Mouse (Mus musculus) common myeloid progenitor, adult 5-6 weeks (primary cell): ENCODE measurements around the gene Fkbp10. TPM values are rescaled to one million over a fixed set of nuclear protein-coding genes. Genes with fewer than 3 reads are reported as not detected.

ENCODE experiments used
- ATAC-seq: replicated peaks from 2 replicates; pipeline ENCODE4 v1.8.0; 2016; ENCODE audit warnings: low read depth, mild to moderate bottlenecking, moderate TSS enrichment, inconsistent platforms; ENCODE audit not compliant: poor library complexity, severe bottlenecking
- total RNA-seq: library from RNA; stranded (forward); fragments of 200-1000, 187-1606 nt; gene quantifications from 2 replicates; pipeline ENCODE4 v1.2.3, GENCODE M21; 2017

The Fkbp10 gene
- total RNA-seq, 1 experiment from 2014 or later = not detected

DNA sequence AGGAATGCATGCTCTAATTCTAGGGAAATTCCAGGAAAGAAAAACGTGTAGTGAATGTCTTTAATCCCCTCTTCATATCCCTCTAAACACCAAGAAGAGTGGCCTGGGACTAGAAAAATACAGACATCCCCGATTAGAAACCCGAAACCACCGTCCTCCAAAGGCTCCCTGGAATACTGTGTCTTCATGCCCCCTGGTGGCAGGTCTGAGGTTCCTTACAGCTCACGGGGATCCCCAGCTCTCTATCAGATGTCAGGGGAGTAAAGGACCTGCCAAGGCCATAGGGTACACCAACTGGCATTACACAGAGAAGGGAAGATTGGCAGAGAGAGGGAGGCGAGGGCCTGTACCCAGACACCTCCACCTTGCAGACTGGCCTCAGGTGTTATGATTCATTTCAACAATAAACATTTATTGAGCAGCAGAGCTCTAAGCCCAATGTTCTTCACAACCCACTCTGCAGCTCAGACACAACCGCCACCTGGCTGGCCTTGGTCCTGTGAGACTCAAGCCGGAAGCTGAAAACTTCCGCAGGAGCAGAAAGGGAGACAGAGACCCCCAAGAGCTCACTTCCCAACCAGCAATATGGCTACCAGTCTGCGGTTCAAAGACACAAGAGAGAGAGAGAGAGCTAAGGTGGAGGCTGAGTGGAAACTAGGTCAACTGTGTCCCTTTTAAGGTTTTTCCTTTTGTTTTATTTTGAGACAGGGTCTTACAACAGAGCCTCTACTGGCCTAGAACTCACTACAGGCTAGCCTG is 7.2 kb upstream of the Fkbp10 start:
- peak; percentile 83 for ATAC-seq

DNA sequence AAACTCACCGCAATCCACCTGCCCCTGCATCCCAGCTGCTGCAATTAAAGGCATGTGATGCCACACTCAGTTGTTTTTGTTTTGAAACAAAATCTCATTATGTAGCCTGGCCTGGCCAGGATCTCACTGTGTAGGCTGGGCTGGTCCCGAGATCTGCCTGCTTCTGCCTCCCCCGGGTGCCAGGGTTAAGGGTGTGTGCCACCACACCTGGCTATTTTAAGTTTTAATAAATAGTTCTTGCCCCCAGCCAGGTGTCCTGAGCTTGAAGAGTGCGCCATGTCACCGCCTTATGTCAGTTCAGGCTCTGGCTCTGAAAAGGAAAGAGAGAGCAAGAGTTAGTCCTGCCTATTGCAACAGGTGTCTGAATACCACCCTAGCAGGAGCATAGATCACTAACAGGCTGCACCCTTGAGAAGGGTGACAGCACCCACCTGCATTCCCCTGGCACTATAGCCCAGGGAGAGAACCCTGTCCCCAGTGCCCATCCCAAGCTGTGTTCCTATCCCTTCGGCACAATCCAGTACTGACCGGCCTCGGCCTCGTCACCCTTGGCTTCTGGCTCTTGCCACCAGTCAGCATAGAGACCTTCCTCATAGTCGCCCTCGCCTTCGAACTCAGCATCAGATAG is 6.5 kb upstream of the Fkbp10 start:
- ATAC-seq = no peak

DNA sequence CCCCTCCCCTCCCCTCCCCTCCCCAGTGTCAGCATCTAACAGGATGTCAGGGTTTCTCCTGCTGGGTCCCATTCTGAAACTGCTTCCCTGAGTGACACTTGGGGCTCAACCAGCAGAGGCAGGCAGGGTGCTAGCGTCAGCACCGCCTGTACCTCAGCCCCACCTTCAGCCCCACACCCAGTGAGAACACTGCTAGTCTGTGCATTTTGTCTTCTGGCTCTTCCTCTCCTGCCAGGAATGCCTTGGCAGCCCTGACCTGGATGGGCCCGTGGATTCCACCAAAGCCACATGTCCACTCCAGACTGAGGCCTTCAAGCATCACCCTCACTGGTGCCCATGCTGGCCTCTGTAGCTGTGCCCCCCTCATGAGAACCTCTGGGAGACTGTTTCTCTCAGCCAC is 5.8 kb upstream of the Fkbp10 start:
- no peak for ATAC-seq

DNA sequence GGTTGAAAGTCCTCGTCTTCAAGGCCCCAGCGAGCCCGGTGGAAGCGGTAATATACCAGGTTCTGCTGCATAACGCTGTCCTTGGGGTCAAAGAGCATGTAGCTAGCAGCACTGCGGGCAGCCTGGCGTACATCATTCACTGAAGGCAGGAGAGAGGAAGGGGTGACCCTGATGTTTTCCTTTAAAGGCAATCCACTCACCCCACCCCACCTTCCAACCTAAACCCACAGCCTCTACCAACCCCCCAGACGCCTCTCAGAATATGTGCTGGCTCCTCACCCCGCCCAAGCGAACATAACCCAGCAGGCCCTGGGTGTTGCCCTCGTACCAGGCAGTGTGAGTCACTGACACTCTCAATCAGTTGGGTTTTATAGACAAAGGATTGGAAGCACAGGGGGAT is 3.8 kb upstream of the Fkbp10 start:
- no peak for ATAC-seq

DNA sequence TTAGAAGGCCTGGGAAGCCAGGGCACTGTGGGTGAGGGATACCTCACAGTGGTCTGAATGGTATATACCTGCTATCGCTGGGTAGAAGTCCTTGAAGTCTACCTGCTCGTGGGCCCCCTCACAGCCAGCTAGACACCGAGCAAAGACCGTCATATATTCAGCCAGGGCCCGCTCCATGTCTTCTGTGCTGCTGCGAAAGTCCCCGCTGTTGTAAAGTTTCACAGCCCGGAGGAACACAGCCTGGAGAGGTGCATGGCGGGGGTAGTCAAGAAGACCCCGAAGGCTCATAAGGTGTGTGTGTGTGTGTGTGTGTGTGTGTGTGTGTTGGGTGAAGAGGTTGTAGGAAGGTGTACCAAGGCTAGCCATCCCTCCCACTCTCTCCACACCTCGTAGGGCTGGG is 2.0 kb upstream of the Fkbp10 start:
- ATAC-seq = no peak

DNA sequence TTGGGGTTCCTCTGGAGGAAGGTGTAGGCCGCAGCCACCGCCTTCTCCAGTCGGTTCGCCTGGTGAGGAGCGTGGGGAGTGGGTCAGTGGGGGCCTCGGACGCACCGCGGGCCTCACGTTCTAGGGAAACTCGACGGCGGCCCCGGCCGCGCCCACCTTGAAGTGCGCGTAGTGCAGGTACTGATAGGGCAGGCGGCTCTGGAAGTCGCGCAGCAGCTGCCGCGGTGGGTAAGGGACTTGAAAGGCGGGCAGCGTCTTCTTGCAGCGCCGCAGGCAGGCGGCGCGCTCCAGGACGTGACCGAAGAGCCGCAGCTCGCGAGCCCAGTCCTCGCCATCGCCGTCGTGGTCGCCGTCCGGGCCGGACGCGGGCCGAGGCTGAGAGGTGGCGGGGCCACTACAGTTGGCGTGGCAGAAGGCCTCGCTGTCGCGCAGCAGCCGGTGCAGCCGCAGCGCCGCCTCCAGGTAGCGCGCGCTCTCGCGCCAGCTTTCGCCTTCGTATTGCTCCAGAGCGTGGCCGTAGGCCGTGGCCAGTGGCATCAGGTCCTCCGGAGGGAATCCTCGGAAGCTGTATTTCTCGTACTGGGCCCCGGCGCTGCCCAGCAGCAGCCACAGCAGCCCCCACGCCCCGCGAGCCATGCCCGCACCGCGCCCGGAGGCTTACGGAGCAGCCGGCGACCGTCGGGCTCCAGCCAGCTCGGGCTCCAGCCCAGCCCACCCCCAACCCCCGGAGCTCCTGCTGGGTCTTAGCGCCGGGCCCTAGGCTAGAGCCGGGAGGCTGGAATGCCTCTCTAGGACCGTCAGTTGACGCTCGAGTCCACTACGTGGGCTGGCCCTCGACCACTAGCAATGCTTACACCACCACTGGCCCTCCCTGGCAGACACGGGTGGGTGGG is 1.2 kb upstream of the Fkbp10 start, which contains the start of gene P3h4:
Gene P3h4 (minus strand): TSS at position 816 of the 893 bp plus-strand sequence.
- ATAC-seq = peak; percentile 61

DNA sequence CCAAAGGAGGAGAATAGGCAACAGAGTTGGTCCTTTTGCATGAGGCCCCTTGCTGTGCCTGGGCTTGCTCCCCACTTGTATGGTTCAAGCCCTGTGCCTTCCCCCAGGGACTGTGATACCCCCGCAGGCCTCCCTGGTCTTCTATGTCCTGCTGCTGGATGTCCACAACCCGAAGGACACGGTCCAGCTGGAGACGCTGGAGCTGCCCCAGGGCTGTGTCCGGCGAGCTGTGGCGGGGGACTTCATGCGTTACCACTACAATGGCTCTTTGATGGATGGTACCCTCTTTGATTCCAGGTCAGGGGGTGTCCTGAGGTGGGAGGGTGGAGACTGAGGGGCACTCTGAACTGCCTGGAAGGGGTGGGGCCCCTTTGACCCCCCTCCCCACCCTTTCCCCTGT is 6.0 kb downstream of the Fkbp10 start:
- ATAC-seq = no peak

DNA sequence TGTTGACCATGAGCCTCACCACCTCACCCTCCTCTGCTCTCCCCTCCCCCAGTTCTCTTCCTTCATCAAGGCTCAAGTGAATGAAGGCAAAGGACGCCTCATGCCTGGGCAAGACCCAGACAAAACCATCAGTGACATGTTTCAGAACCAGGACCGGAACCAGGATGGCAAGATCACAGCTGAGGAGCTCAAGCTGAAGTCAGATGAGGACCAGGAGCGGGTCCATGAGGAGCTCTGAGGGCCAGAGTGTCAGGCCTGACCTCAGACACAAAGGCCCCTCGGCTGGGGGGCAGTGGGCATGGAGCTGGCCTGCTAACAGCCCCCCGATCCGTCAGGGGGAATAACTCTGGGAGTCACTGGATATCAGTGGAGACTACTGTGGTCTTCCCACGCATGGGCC is 8.3 kb downstream of the Fkbp10 start:
- no peak for ATAC-seq

DNA sequence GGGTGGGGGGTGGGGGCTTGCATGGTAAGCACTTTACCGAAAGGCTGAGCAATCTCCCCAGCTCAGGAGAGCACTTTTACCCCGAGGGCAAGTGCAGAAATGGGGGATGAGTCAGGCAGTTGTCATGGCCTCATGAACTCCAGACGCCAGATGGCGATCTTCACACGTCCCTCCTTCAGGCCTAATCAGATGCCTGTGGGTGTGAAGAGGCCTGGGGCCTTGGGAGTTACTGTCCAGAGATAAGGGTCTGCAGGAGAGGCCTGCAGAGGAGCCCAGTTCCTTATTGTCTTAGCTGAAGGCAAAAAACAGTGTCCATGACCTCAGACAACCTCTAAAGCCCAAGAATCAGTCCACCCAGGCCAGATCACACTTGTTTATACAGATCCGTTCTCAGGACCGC is 10.4 kb downstream of the Fkbp10 start:
- peak; percentile 73 for ATAC-seq

DNA sequence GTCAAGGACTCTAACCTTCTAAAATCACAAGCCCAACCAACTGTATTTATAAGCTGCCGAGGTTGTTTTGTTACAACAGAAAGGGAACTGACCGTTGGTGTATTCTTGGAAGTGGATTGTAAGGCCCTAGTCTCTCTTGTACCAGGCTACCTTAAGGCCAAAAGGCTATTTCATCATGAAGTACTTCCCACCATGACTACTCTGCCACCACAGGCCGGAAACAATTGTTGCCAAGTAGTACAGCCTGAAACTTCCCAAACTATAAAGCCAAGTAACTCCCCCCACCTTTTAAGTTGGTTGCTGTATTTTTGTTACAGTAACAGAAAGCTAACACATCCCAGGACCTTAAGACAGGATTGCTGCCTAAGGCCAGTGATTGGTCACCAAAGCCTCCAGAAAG is 11.3 kb downstream of the Fkbp10 start:
- no peak for ATAC-seq

DNA sequence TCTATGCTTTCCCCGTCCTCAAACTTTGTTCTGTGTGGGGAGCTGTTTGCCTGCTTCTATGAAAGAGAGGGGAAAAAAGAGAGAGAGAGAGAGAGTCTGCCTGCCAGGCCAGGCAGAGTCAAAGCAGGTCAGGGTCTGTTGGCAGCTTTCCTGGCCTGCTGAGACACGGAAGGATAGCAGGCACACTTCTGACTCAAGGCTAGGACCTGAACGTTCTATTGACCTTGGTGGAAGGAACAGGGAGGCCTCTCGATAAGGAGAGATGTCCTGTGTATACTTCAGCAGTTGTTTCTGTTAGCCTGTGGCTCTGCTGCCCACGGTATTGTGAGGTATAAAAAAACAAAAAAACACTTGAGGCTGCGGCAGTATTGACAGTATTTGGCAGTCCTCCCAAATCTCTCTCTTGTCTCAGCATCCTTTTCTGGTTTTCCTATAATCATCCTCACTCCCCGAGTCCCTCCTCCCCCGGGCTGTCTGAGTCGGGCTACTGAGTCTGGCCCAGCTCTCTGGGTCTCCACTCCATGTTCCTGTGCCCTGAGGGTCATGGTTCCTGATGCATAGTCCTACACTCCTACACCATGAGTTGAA is 13.2 kb downstream of the Fkbp10 start:
- ATAC-seq = no peak

DNA sequence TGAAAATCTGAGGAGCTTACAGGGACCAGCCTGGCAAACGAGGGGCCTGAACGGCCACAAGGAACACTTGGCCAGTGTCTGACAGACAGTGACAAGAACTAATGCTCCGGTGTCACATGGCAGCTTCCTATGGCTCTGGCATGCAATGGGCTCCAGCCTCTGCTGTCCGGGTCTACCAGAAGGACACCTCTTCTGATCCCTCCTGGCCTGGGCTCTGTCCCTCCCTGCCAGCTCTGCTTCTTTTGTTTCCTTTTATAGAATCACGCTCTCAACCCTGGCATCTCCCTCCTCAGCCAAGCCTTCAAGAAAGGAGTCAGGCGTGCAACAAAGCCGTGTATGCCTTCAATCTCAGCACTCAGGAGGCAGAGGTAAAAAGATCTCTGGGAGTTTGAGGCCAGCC is 14.6 kb downstream of the Fkbp10 start:
- no peak for ATAC-seq

DNA sequence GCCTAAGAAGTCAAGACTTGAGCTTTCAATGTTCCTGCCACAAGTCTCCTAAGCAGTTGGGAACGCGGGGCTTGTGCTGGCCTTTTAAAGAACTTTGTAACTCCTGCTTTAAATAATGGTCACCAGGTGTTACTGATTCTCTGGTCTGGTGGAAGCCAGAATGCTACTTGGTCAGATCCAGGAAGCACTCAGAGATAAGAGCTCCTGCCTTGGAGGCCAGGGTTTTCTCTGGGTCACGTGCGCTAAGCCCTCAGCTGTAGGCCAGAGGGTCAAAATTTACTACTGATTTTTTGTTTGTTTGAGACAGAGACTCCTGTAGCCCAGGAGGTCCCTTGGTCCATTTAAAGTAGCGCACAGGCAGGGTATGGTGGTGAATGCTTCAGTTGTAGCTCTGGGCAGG is 16.5 kb downstream of the Fkbp10 start:
- ATAC-seq = no peak

DNA sequence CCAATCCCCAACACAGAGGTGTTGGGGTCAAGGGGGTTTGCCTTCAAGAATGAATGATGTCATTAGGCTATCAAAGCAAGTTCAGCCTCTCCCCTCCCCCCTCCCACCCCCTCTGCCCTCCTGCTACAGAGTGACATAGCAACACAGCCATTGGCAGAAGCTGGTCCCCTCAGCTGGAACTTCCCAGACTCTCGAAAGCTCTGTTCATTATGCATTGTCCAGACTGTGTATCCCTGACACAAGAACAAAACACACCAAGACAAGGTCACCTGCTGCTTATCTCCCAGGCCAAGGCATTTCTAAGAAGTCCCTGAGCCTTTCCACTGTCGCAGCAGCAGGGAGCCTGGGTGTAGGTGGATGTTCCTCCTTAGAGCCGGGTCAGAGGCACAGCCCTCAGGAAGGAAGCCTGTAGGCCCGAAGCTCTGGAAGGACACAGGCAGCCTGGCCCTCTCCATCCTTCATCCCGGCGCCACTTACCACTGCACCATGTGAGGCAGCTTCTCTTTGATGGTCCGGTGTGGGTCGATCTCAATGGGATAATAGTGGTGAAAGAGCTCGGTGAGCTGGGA is 20.3 kb downstream of the Fkbp10 start:
- ATAC-seq = no peak

DNA sequence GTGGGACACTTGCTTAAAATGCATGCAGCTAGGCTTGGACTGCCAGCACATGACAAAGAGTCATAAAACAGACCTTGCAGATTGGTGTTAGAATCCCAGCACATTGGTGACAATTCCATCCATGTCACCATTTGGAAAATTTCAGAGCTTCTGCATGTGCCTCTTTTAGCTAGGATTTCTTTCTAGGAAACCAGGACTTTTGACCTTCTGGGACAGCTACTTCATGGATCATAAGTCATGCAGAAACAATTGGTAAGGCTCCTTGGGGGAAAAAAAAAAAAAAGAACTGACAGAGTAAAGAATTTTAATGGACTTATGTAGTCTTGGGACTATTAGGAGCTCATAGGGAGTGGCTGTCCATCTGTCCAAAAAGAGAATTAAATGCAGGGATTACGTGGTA is 22.4 kb downstream of the Fkbp10 start:
- no peak for ATAC-seq

DNA sequence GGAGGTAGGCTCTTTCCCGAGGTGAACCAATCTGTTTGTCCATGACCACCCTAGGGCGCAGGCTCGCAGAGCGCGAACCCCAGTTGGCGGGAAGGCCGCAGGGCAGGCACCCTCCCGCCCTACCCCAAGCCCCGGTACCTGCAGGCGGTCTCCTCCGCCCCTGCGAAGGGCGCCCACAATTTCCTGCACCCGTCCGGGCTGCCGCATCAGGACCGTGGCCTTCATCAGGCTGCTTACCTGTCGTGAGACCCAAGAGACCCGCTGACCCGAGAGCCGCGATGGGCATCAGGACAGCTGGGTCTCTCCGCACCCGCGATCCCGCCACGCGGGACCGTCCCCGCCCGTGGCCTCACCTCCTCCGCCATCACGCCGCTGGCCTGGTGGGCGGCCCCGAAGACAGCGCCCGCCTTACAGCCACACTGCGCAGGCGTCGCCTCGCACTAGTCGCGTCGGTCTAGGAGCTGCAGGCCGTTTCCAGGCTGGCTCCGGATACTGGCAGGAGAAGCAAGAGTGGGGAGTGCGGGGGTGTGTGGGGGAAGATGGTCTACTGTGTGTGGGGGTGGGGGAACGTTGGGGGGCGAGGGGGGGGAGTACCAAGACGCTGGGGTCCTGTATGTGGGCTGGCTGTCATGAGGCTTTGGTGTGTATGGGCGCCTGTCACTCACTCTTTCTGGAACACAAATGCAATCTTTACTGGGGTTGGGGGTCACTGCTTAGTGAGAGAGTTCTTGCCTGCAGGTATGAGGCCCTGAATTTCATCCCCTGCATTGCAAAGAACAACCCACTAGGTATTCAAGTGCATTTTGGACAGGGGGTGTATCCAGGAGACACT is 25.4 kb downstream of the Fkbp10 start:
- ATAC-seq = peak; percentile 94

DNA sequence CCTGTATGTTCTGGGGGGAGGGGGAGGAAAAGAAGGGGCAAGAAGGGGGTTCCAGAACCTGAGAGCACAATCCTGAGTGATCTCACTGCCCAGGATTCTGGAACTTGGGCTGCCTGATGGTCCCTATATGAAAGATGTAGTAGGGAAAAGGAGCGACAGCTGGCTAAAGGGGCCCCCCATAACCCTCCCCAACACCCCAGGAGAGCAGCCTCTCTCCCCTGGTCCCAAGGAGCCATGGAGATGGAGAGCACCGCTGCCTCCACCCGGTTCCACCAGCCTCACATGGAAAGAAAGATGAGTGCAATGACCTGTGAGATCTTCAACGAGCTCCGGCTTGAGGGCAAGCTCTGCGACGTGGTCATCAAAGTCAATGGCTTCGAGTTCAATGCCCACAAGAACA is 26.3 kb downstream of the Fkbp10 start, which contains the start of the genes Nt5c3b and Klhl10:
Gene Nt5c3b (minus strand): TSS at position 12 of the 400 bp plus-strand sequence.
Gene Klhl10 (plus strand): TSS at position 121 of the 400 bp plus-strand sequence.
- no peak for ATAC-seq

DNA sequence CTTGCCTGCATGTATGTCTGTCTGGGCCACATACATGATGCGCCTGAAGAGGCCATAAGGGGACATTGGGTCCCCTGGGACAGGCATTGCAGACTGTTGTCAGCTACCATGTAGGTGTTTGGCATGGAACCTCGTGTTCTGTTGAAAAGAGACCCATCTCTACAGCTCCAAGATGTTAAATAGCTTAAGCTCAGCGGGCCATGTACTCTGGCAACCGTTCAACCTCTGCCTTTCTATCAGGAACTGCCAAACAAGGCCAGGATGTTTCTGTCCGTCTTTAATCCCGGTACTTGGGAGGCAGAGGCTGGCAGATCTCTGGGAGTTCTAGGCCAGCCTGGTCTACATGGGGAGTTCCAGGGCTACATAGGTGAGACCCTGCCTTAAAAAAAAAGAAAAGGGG is 27.1 kb downstream of the Fkbp10 start:
- ATAC-seq = no peak

DNA sequence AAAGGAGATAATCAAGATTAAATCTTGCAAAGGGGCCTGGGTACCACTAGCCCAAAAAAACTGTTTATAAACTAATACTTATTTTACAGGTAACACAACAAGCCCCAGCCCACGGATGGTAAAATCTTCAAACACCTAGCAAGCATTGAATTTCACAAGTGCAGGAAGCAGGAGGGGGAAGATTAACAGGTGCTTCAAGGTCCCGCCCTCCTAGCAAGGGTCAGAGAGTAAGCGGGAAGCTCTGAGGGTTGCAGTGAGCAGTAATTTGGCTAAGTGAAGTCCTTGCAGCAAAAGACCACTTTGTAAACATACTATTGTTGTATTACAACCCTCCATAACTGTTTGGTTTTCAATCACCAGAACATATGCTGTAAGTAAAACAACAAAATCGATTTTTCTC is 41.8 kb downstream of the Fkbp10 start:
- no peak for ATAC-seq
